Mouse (Mus musculus) CH12.LX (cell line): ENCODE data around the gene Trim47. TPM values are rescaled to one million over a fixed set of nuclear protein-coding genes. Genes with fewer than 3 reads are reported as not detected.

Experiments
- DNase-seq: peaks from one replicate; pipeline ENCODE4 v3.0.0-alpha.2; 2013; ENCODE audit errors: extremely low read depth
- H3K27ac ChIP-seq: 2 replicates; pipeline ENCODE4 v1.5.1; 2012; ENCODE audit warnings: low read depth, mild to moderate bottlenecking, control low read depth, moderate library complexity; ENCODE audit not compliant: insufficient read depth
- H3K27me3 ChIP-seq: replicated peaks from 2 replicates; pipeline ENCODE3; 2012; ENCODE audit warnings: inconsistent platforms
- H3K36me3 ChIP-seq, 2 experiments: replicated peaks in 1 of 2; 2 replicates each; pipeline versions ENCODE3 to v1.6.1; 2012; ENCODE audit warnings: inconsistent platforms in 1 of 2, low read length in 1 of 2, mild to moderate bottlenecking in 1 of 2, mixed read lengths in 1 of 2, moderate library complexity in 1 of 2; ENCODE audit not compliant: control insufficient read depth in 1 of 2, insufficient read depth in 1 of 2
- H3K4me1 ChIP-seq, 2 experiments: 2 replicates each; pipeline ENCODE4 v1.6.1; 2012; ENCODE audit warnings: inconsistent platforms in 1 of 2, moderate library complexity in 1 of 2; ENCODE audit not compliant: insufficient read depth in 2 of 2, control insufficient read depth in 1 of 2
- H3K4me2 ChIP-seq: 2 replicates; pipeline ENCODE4 v1.6.1; 2012; ENCODE audit warnings: low read depth, mild to moderate bottlenecking, control low read depth; ENCODE audit not compliant: poor library complexity, insufficient read depth, severe bottlenecking
- H3K4me3 ChIP-seq, 3 experiments: fragments of 150-350 bp in 1 of 3; sonication (generic) in 1 of 3; replicated peaks in 1 of 3; 2 replicates each; pipeline versions ENCODE3 to v1.5.1; 2011 to 2012; ENCODE audit warnings: low read depth in 2 of 3, low read length in 2 of 3, mild to moderate bottlenecking in 2 of 3, moderate library complexity in 2 of 3, control low read depth in 1 of 3, improper control_type of control experiment in 1 of 3, inconsistent platforms in 1 of 3, mixed read lengths in 1 of 3; ENCODE audit not compliant: poor library complexity in 1 of 3
- H3K79me2 ChIP-seq: replicated peaks from 2 replicates; pipeline ENCODE4 v1.6.1; 2012; ENCODE audit warnings: mild to moderate bottlenecking, moderate library complexity; ENCODE audit not compliant: control insufficient read depth, poor library complexity, insufficient read depth, severe bottlenecking; ENCODE audit errors: extremely low read depth
- H3K9ac ChIP-seq: 2 replicates; pipeline ENCODE4 v1.6.1; 2012; ENCODE audit warnings: low read depth, mild to moderate bottlenecking, control low read depth, moderate library complexity; ENCODE audit not compliant: insufficient read depth
- H3K9me3 ChIP-seq: replicated peaks from 2 replicates; pipeline ENCODE3; 2012; ENCODE audit warnings: low read length, inconsistent platforms, mixed read lengths
- BHLHE40 ChIP-seq: IDR thresholded peaks from 2 replicates; pipeline ENCODE4 v1.6.1; 2011; ENCODE audit warnings: mild to moderate bottlenecking, low read depth, low read length, improper control_type of control experiment
- CHD1 ChIP-seq: IDR thresholded peaks from 2 replicates; pipeline ENCODE4 v1.6.1; 2012; ENCODE audit warnings: low read depth, low read length, improper control_type of control experiment, inconsistent platforms
- CHD2 ChIP-seq: IDR thresholded peaks from 2 replicates; pipeline ENCODE4 v1.6.1; 2011; ENCODE audit warnings: low read length, improper control_type of control experiment
- CTCF ChIP-seq, 2 experiments: IDR thresholded peaks in 1 of 2; conservative IDR thresholded peaks in 1 of 2; 2 replicates each; pipeline ENCODE4 v1.5.1; 2011 to 2012; ENCODE audit warnings: low read depth in 2 of 2, low read length in 2 of 2, improper control_type of control experiment in 1 of 2, inconsistent platforms in 1 of 2, mild to moderate bottlenecking in 1 of 2, moderate library complexity in 1 of 2
- ELF1 ChIP-seq: IDR thresholded peaks from 2 replicates; pipeline ENCODE4 v1.6.1; 2014; ENCODE audit warnings: low read depth, mild to moderate bottlenecking, inconsistent platforms, low read length, improper control_type of control experiment
- ETS1 ChIP-seq: conservative IDR thresholded peaks from 2 replicates; pipeline ENCODE4 v1.6.1; 2012; ENCODE audit warnings: low read depth, mild to moderate bottlenecking, inconsistent platforms, low read length, improper control_type of control experiment, moderate library complexity
- HCFC1 ChIP-seq: IDR thresholded peaks from 2 replicates; pipeline ENCODE4 v1.6.1; 2012; ENCODE audit warnings: low read depth, mild to moderate bottlenecking, inconsistent platforms, low read length, improper control_type of control experiment
- IRF4 ChIP-seq: IDR thresholded peaks from 2 replicates; pipeline ENCODE4 v1.6.1; 2014; ENCODE audit warnings: low read depth, mild to moderate bottlenecking, inconsistent platforms, low read length, improper control_type of control experiment
- JUN ChIP-seq: IDR thresholded peaks from 2 replicates; pipeline ENCODE4 v1.6.1; 2011; ENCODE audit warnings: low read depth, mild to moderate bottlenecking, low read length, improper control_type of control experiment, moderate library complexity; ENCODE audit not compliant: insufficient read depth
- KAT2A ChIP-seq: IDR thresholded peaks from 2 replicates; pipeline ENCODE4 v1.6.1; 2012; ENCODE audit warnings: low read length, improper control_type of control experiment, inconsistent platforms; ENCODE audit not compliant: insufficient replicate concordance
- MAFK ChIP-seq: IDR thresholded peaks from 2 replicates; pipeline ENCODE4 v1.6.1; 2011; ENCODE audit warnings: low read length, improper control_type of control experiment; ENCODE audit not compliant: insufficient replicate concordance
- NELFE ChIP-seq: IDR thresholded peaks from 2 replicates; pipeline ENCODE4 v1.6.1; 2011; ENCODE audit warnings: low read depth, low read length, improper control_type of control experiment
- PAX5 ChIP-seq: IDR thresholded peaks from 2 replicates; pipeline ENCODE4 v1.6.1; 2012; ENCODE audit warnings: low read length, inconsistent platforms, mixed read lengths
- POLR2A ChIP-seq: IDR thresholded peaks from 2 replicates; pipeline ENCODE4 v1.6.1; 2011; ENCODE audit warnings: low read depth, mild to moderate bottlenecking, improper control_type of control experiment, low read length
- RCOR1 ChIP-seq: conservative IDR thresholded peaks from 2 replicates; pipeline ENCODE4 v1.6.1; 2012; ENCODE audit warnings: low read depth, mild to moderate bottlenecking, inconsistent platforms, low read length, improper control_type of control experiment
- SMC3 ChIP-seq: IDR thresholded peaks from 2 replicates; pipeline ENCODE4 v1.6.1; 2011; ENCODE audit warnings: low read depth, low read length, improper control_type of control experiment
- TBP ChIP-seq: conservative IDR thresholded peaks from 2 replicates; pipeline ENCODE4 v1.6.1; 2011; ENCODE audit warnings: low read depth, low read length, improper control_type of control experiment
- TCF12 ChIP-seq: IDR thresholded peaks from 2 replicates; pipeline ENCODE4 v1.6.1; 2014; ENCODE audit warnings: low read depth, mild to moderate bottlenecking, inconsistent platforms, low read length, improper control_type of control experiment
- UBTF ChIP-seq: IDR thresholded peaks from 2 replicates; pipeline ENCODE4 v1.6.1; 2012; ENCODE audit warnings: low read depth, mild to moderate bottlenecking, inconsistent platforms, low read length, improper control_type of control experiment, moderate library complexity
- USF1 ChIP-seq: IDR thresholded peaks from 2 replicates; pipeline ENCODE4 v1.6.1; 2014; ENCODE audit warnings: low read depth, mild to moderate bottlenecking, inconsistent platforms, low read length, improper control_type of control experiment
- ZKSCAN1 ChIP-seq: IDR thresholded peaks from 2 replicates; pipeline ENCODE4 v1.6.1; 2012; ENCODE audit warnings: low read depth, inconsistent platforms, low read length, improper control_type of control experiment, borderline replicate concordance
- ZMIZ1 ChIP-seq: IDR thresholded peaks from 2 replicates; pipeline ENCODE4 v1.6.1; 2012; ENCODE audit warnings: low read depth, mild to moderate bottlenecking, inconsistent platforms, low read length, improper control_type of control experiment
- ZNF384 ChIP-seq: IDR thresholded peaks from 2 replicates; pipeline ENCODE4 v1.6.1; 2012; ENCODE audit warnings: low read depth, low read length, improper control_type of control experiment, inconsistent platforms
- dilution Hi-C: fragments of 300-500 bp; cut with MboI; formaldehyde crosslinking; loops from 2 replicates; pipeline ENCODE4 v1.14.3; 2020; ENCODE audit warnings: low sequenced_read_pairs; ENCODE audit not compliant: extremely low pct_unique_long_range_greater_than_20kb, extremely low pct_ligation_motif_present
- in situ Hi-C: fragments of 300-500 bp; cut with MboI; formaldehyde crosslinking; loops from 3 replicates; pipeline ENCODE4 v1.14.3; 2019; ENCODE audit warnings: low sequenced_read_pairs, low pct_ligation_motif_present, low pct_unique_long_range_greater_than_20kb, mixed read lengths
- polyA plus RNA-seq: library from polyadenylated mRNA; unstranded; fragments of >175 nt; gene quantifications from 2 replicates; pipeline ENCODE4 v1.2.1, GENCODE M21; 2012; ENCODE audit warnings: low read depth; ENCODE audit not compliant: insufficient read length
- total RNA-seq, 2 experiments: library from RNA; depleted of rRNA; stranded (reverse); fragments of 300-350 nt in 1 of 2; fragments of >200 nt in 1 of 2; gene quantifications; 2 replicates each; pipeline ENCODE4 v1.2.3; 2012 to 2014

Gene Trim47
- total and polyA plus RNA-seq, 3 experiments: 0.21 to 0.38 TPM; not detected in 1

DNA sequence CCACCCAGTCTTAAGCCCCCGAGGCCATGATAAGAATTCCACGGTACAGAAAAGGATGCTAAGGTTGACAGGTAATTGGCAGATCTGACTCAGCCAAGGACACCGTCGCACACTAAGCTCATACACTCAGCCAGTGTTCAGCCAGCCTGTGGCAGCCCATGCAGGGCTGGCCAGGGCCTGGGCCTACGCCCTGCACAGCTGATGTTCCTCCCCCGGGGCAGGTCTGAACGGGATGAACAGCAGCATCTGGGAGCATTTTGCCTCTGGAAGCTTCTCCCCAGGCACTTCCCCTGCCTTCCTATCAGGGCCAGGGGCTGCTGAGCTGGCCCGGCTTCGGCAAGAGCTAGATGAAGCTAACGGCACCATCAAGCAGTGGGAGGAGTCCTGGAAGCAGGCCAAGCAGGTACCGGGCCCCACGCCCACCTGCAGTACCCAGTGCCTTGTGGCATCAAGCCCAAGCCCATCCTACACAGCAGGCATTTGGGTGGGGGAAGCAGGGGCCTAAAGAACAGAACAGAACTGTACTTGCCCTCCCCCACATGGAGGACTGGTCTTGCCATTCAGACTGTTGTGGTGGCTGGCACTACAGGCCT, 68.9 kb downstream of the Trim47 start:
- Histone ChIP-seq H3K79me2 (no peaks in the 10 kb centered on the region), H3K9ac (no peak overlapping the region), H3K36me3 (peaks cover 93 to 100% of the 10 kb centered on the region in 2 experiments), H3K9me3 (no peaks in the 10 kb centered on the region), H3K27ac (no peak overlapping the region), H3K27me3 (no peaks in the 10 kb centered on the region), H3K4me1 (peaks cover 0 to 27% of the 10 kb centered on the region in 2 experiments; a peak in 2 of 4 replicates), H3K4me2 (no peak overlapping the region), H3K4me3 (no peak overlapping the region)
- TF ChIP-seq CHD1 (no peak), ELF1 (no peak), JUN (no peak), ETS1 (no peak), ZKSCAN1 (no peak), SMC3 (no peak), PAX5 (no peak), UBTF (no peak), CHD2 (no peak), MAFK (no peak), HCFC1 (no peak)
- dilution Hi-C loops (no loop called here), in situ Hi-C loops (no loop called here)
- DNase-seq: no peak

DNA sequence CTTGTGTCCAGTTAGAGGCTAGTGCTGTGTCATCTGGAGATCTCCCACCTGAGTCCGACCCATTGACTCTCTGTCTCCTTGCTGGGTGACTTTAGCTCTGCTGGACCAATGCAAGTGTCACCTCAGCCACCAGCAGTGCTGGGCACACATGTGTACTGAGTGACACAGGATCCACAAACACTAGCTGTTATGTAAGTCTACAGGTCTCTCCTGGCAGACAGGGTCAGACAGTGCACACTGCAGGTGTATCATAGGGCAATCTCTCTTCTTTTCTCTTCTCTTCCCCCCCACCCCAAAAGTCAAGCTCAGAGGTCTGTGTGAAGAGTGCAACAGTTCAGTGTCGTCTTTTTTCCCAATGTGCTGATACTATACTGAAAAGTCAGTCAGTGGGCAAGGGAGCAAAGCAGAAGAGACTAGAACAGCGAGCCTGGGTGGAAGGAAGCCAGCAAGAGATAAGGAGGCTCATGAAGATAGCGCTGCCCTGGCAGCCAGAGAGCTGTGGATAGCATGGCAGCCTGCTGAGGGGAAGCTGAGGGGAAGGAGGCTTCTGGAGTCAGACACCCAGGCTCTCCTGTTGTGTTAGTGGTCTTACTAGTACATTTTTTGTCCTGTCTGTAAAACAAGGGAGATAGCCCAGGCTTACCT, 69.7 kb downstream of the Trim47 start:
- TF ChIP-seq HCFC1 (no peak), CHD2 (no peak), TCF12 (no peak), KAT2A (no peak), IRF4 (no peak), USF1 (no peak), UBTF (no peak), ETS1 (no peak), RCOR1 (no peak), ZKSCAN1 (no peak), ZMIZ1 (no peak), POLR2A (no peak), ZNF384 (no peak), TBP (no peak), ELF1 (no peak), SMC3 (no peak), BHLHE40 (no peak), CTCF (conservative IDR thresholded peaks at IDR 0.05 in 1 of 2, IDR thresholded peaks at IDR 0.05 in 1 of 2; ENCODE audit: low read depth in 2 of 2, low read length in 2 of 2) (no peak), NELFE (no peak)
- Histone ChIP-seq H3K36me3 (peaks cover 95 to 100% of the 10 kb centered on the region in 2 experiments), H3K9me3 (no peaks in the 10 kb centered on the region), H3K27ac (no peak overlapping the region), H3K4me2 (no peak overlapping the region), H3K79me2 (no peaks in the 10 kb centered on the region), H3K4me1 (peaks cover 0 to 27% of the 10 kb centered on the region in 2 experiments; a peak in 2 of 4 replicates), H3K9ac (no peak overlapping the region), H3K4me3 (no peak overlapping the region), H3K27me3 (no peaks in the 10 kb centered on the region)
- DNase-seq: no peak
- dilution Hi-C loops: no loop called here
- in situ Hi-C loops: no loop called here
